Mouse (Mus musculus) lung, postnatal 36 days (tissue): ENCODE measurements around the gene Heatr3.
"Not testable (repeated sequence)": the region's sequence is repeated elsewhere in the genome, so short reads cannot be mapped to it uniquely, and the experiment has no call there.

Experiments used
- DNase-seq: peaks from one replicate; pipeline ENCODE4 v3.0.0; 2022; ENCODE audit warnings: mixed read lengths

Gene Heatr3

GRCm38 (mm10) chr8:88197328-88197727 is 59.7 kb downstream of the Heatr3 start:
- DNase-seq = no peak

- peak; percentile 56 for DNase-seq
Measured at GRCm38 (mm10) chr8:88198551-88198944, 60.9 kb downstream of the Heatr3 start.

- DNase-seq = peak; percentile 94
Measured at GRCm38 (mm10) chr8:88198945-88199571, 61.4 kb downstream of the Heatr3 start, which contains the start of gene Tent4b. TSS of gene Tent4b (plus strand) at chr8:88199213.

GRCm38 (mm10) chr8:88199700-88200601 is 62.3 kb downstream of the Heatr3 start:
- DNase-seq = peak; percentile 35

- peak; percentile 16 for DNase-seq
Measured at GRCm38 (mm10) chr8:88200724-88201495, 63.3 kb downstream of the Heatr3 start.

- DNase-seq = no peak
Measured at GRCm38 (mm10) chr8:88201641-88202040, 64.0 kb downstream of the Heatr3 start.

GRCm38 (mm10) chr8:88206016-88206415 is 68.4 kb downstream of the Heatr3 start:
- DNase-seq = no peak

- DNase-seq = no peak
Measured at GRCm38 (mm10) chr8:88207121-88207821, 69.6 kb downstream of the Heatr3 start.

GRCm38 (mm10) chr8:88209930-88210827 is 72.5 kb downstream of the Heatr3 start:
- not testable (repeated sequence) for DNase-seq

- peak; percentile 47 for DNase-seq
Measured at GRCm38 (mm10) chr8:88221353-88221752, 83.7 kb downstream of the Heatr3 start.
